ENCODE assay signal across 8 mouse cellular contexts in the genomic region with DNA sequence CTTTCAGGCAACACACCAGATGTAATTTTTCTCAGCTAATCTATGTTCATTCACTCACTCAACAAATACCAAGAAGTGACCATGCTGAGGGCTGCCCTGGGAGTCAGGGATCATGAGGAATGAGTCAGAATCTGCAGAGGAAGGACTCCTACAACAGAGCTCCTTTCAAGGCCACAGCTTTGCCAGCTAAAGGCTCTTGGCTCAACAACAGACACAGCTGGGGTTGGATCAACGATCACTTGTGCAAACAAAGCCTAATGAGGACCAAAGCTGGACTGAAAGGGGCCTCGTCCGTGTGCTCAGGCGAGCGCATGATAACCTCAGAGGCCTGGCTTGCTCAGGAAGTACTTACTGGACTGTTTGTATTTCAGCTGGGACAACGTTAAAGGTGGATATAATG. TPM values are rescaled to one million over a fixed set of nuclear protein-coding genes. Genes with fewer than 3 reads are reported as not detected.
A peak's percentile ranks its signal among the peaks of the same experiment; 100 is the strongest.
DNase-seq lines count a peak whose midpoint lies in the region; ATAC-seq and TF ChIP-seq lines count a peak whose summit lies in the region.

No protein-coding gene starts in this region.

- H3K4me3 ChIP-seq in embryonic facial prominence, embryonic 11.5 days (ENCODE audit: low read depth, low read length): no peak overlapping the region
- no peak overlapping the region for H3K4me3 ChIP-seq in embryonic facial prominence, embryonic 10.5 days
- H3K4me3 ChIP-seq in heart, embryonic 16.5 days (ENCODE audit: low read length): no peak overlapping the region
- H3K4me3 ChIP-seq in midbrain, postnatal 0 days (ENCODE audit: low read depth, low read length): no peak overlapping the region

- H3K4me1 ChIP-seq in embryonic facial prominence, embryonic 11.5 days (ENCODE audit: control insufficient read depth, insufficient read depth, low read length): no peaks in the 10 kb centered on the region
- H3K4me1 ChIP-seq in embryonic facial prominence, embryonic 10.5 days: peaks cover 19% of the 10 kb centered on the region
- H3K4me1 ChIP-seq in heart, embryonic 16.5 days (ENCODE audit: control insufficient read depth, insufficient read depth, low read length): peaks cover 9% of the 10 kb centered on the region
- H3K4me1 ChIP-seq in midbrain, postnatal 0 days (ENCODE audit: insufficient read depth, low read length): no peaks in the 10 kb centered on the region

- TF ChIP-seq CTCF in midbrain, postnatal 0 days (IDR thresholded peaks at IDR 0.05): no peak

- no peaks in the 10 kb centered on the region for H3K9me3 ChIP-seq in embryonic facial prominence, embryonic 11.5 days (replicated peaks; ENCODE audit: control insufficient read depth, low read length)
- H3K9me3 ChIP-seq in embryonic facial prominence, embryonic 10.5 days: no peaks in the 10 kb centered on the region
- no peaks in the 10 kb centered on the region for H3K9me3 ChIP-seq in heart, embryonic 16.5 days (replicated peaks; ENCODE audit: control insufficient read depth, low read length)
- H3K9me3 ChIP-seq in midbrain, postnatal 0 days (ENCODE audit: low read length): no peaks in the 10 kb centered on the region

- ATAC-seq in embryonic facial prominence, embryonic 11.5 days (replicated peaks; ENCODE audit: insufficient number of reproducible peaks, low FRiP score, low TSS enrichment, low read depth): no peak
- ATAC-seq in heart, embryonic 16.5 days (replicated peaks; ENCODE audit: extremely low read depth, insufficient read depth, low FRiP score): no peak; the same call in 1 of the 2 replicates
- no peak for ATAC-seq in midbrain, postnatal 0 days (ENCODE audit: low FRiP score)
- no peak for ATAC-seq in monocyte, adult 5-6 weeks (replicated peaks; ENCODE audit: insufficient number of reproducible peaks, low FRiP score, low TSS enrichment, poor library complexity, severe bottlenecking)

- H3K27ac ChIP-seq in embryonic facial prominence, embryonic 11.5 days (replicated peaks; ENCODE audit: low read depth, low read length): no peak overlapping the region
- H3K27ac ChIP-seq in embryonic facial prominence, embryonic 10.5 days (replicated peaks): no peak overlapping the region; the same call in 1 of the 2 replicates
- H3K27ac ChIP-seq in heart, embryonic 16.5 days (ENCODE audit: low read length): peak overlapping the region; percentile 26; the same call in 1 of the 2 replicates
- no peak overlapping the region for H3K27ac ChIP-seq in midbrain, postnatal 0 days (ENCODE audit: low read depth, low read length)

- WGBS in embryonic facial prominence, embryonic 11.5 days: 44% methylated on average over 6 of the region's 6 CpGs
- 36% methylated on average over 6 of the region's 6 CpGs for WGBS in embryonic facial prominence, embryonic 10.5 days
- WGBS in heart, embryonic 16.5 days: 32% methylated on average over 6 of the region's 6 CpGs
- WGBS in midbrain, postnatal 0 days: 34% methylated on average over 6 of the region's 6 CpGs

- DNase-seq in embryonic facial prominence, embryonic 11.5 days (ENCODE audit: low spot score): peak; percentile 18
- DNase-seq in embryonic facial prominence, embryonic 10.5 days (ENCODE audit: low spot score): no peak
- DNase-seq in ovary, adult 18-20 months (ENCODE audit: low spot score): peak; percentile 81
- DNase-seq in ovary, postnatal 14 days (ENCODE audit: low spot score): no peak
- DNase-seq in midbrain, postnatal 0 days (ENCODE audit: low spot score): peak; percentile 39
- DNase-seq in kidney, postnatal 36 days: no peak

- H3K4me2 ChIP-seq in embryonic facial prominence, embryonic 11.5 days (ENCODE audit: low read depth, low read length): no peak overlapping the region
- H3K4me2 ChIP-seq in heart, embryonic 16.5 days (ENCODE audit: low read depth, low read length): no peak overlapping the region
- no peak overlapping the region for H3K4me2 ChIP-seq in midbrain, postnatal 0 days (ENCODE audit: low read depth, low read length, poor library complexity, severe bottlenecking)

- H3K9ac ChIP-seq in embryonic facial prominence, embryonic 11.5 days (replicated peaks; ENCODE audit: low read length): no peak overlapping the region
- no peak overlapping the region for H3K9ac ChIP-seq in heart, embryonic 16.5 days (ENCODE audit: low read length)
- H3K9ac ChIP-seq in midbrain, postnatal 0 days (replicated peaks; ENCODE audit: low read length, poor library complexity, severe bottlenecking): no peak overlapping the region

- no peaks in the 10 kb centered on the region; the same call in 1 of the 2 replicates for H3K36me3 ChIP-seq in embryonic facial prominence, embryonic 11.5 days (replicated peaks; ENCODE audit: control insufficient read depth, insufficient read depth, low read depth, low read length)
- peaks cover 76% of the 10 kb centered on the region for H3K36me3 ChIP-seq in embryonic facial prominence, embryonic 10.5 days (replicated peaks)
- peaks cover 30% of the 10 kb centered on the region for H3K36me3 ChIP-seq in heart, embryonic 16.5 days (ENCODE audit: control insufficient read depth, insufficient read depth)
- peaks cover 46% of the 10 kb centered on the region for H3K36me3 ChIP-seq in midbrain, postnatal 0 days (ENCODE audit: insufficient read depth, low read length)

- no peaks in the 10 kb centered on the region for H3K27me3 ChIP-seq in embryonic facial prominence, embryonic 11.5 days (ENCODE audit: control insufficient read depth, insufficient read depth, low read length)
- H3K27me3 ChIP-seq in embryonic facial prominence, embryonic 10.5 days (replicated peaks; ENCODE audit: low read depth, poor library complexity, severe bottlenecking): no peaks in the 10 kb centered on the region
- no peaks in the 10 kb centered on the region for H3K27me3 ChIP-seq in heart, embryonic 16.5 days (ENCODE audit: control insufficient read depth, insufficient read depth, low read length)
- no peaks in the 10 kb centered on the region for H3K27me3 ChIP-seq in midbrain, postnatal 0 days (ENCODE audit: insufficient read depth, low read length)

RNA-seq across cellular contexts. Expression of a gene that starts 23.2 kb away (rescaled TPM):
- polyA plus RNA-seq in embryonic facial prominence, embryonic 11.5 days (2014; fragmentation: Nextera tagmentation; extraction: Ambion mirVana): 0.77 and 0.98 TPM in 2 replicates
- 0.43 and 1.6 TPM in 2 replicates for polyA plus RNA-seq in embryonic facial prominence, embryonic 10.5 days (2016; fragmentation: Nextera tagmentation; extraction: Ambion mirVana)
- 5.2 and 7.0 TPM in 2 replicates for polyA plus RNA-seq in heart, embryonic 16.5 days (2015; fragmentation: Nextera tagmentation; extraction: Ambion mirVana)
- 40.3 and 46.0 TPM in 2 replicates for total RNA-seq in midbrain, postnatal 0 days (2014; rRNA removed)
- polyA plus RNA-seq in midbrain, postnatal 0 days (2015; fragmentation: Nextera tagmentation; extraction: Ambion mirVana): 21.7 and 21.8 TPM in 2 replicates
- total RNA-seq in monocyte, adult 5-6 weeks (2017): 0.49 to 1.2 TPM (median 1.2 TPM) in 3 replicates

Comparison
In these comparisons a context has a peak if more than half of its experiments do, and no peak if none do; other contexts are left out.
1. DNase-seq: peak in embryonic facial prominence, embryonic 11.5 days (single experiment), ovary, adult 18-20 months (single experiment) and midbrain, postnatal 0 days (single experiment); none in embryonic facial prominence, embryonic 10.5 days (single experiment), ovary, postnatal 14 days (single experiment) and kidney, postnatal 36 days (0 of 2).